Mouse (Mus musculus) forebrain, embryonic 12.5 days (tissue): ENCODE measurements around the gene Ltb4r2. TPM values are rescaled to one million over a fixed set of nuclear protein-coding genes. Genes with fewer than 3 reads are reported as not detected.

Experiments used
- ATAC-seq: fragments of 200-750 bp; cut with Nextera tagmentation; 2 replicates; pipeline ENCODE4 v1.8.0; 2017; ENCODE audit warnings: moderate TSS enrichment; ENCODE audit not compliant: low FRiP score
- H3K27ac ChIP-seq: fragments of 300-500 bp; sonication (generic); 2 replicates; pipeline ENCODE4 v1.5.1; 2016; ENCODE audit warnings: mild to moderate bottlenecking
- H3K27me3 ChIP-seq: fragments of 300-500 bp; sonication (generic); 2 replicates; pipeline ENCODE4 v1.6.1; 2016; ENCODE audit warnings: mild to moderate bottlenecking
- H3K36me3 ChIP-seq: fragments of 300-500 bp; sonication (generic); replicated peaks from 2 replicates; pipeline ENCODE4 v1.6.1; 2016; ENCODE audit warnings: mild to moderate bottlenecking
- H3K4me1 ChIP-seq: fragments of 300-500 bp; sonication (generic); 2 replicates; pipeline ENCODE4 v1.6.1; 2016
- H3K4me2 ChIP-seq: fragments of 300-500 bp; sonication (generic); 2 replicates; pipeline ENCODE4 v1.6.1; 2016; ENCODE audit warnings: mild to moderate bottlenecking, moderate library complexity
- H3K4me3 ChIP-seq: fragments of 300-500 bp; sonication (generic); replicated peaks from 2 replicates; pipeline ENCODE4 v1.5.1; 2016; ENCODE audit warnings: mild to moderate bottlenecking
- H3K9ac ChIP-seq: fragments of 300-500 bp; sonication (generic); 2 replicates; pipeline ENCODE4 v1.6.1; 2016; ENCODE audit warnings: mild to moderate bottlenecking
- H3K9me3 ChIP-seq: fragments of 300-500 bp; sonication (generic); 2 replicates; pipeline ENCODE4 v1.6.1; 2016
- WGBS: fragments of 180-500 bp; shearing (Covaris S2); methylation state at CpG from one replicate; pipeline ENCODE4 v1.1.7; 2016; 5-methylcytosine and 5-hydroxymethylcytosine counted together
- polyA plus RNA-seq: library from polyadenylated mRNA; unstranded; fragments of >200 nt; fragmentation: Nextera tagmentation; extraction: Ambion mirVana; gene quantifications from 2 replicates; pipeline ENCODE4 v1.2.1, GENCODE M21; 2016

Gene Ltb4r2
- polyA plus RNA-seq, 1 experiment from 2014 or later = 0.20 TPM

DNA sequence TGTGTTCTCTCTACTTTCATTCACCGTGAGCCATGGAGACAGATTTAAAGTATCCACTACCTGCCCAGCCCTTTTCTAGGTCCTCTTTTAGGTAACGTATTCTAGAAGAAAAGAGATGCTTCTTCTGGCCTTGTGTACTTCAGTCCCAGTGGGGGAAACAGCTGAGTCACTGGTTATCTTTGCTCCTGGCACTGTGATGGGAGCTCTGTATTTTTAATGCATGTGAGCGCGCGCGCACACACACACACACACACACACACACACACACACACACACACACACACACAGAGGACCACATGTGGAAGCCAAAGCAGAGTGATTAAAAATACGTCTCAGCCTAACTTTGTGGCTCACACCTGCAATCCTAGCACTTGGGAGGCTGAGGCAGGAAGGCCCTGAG lies 37.8 kb upstream of the Ltb4r2 start:
- WGBS = 92% methylated on average over 7 of the region's 7 CpGs
- H3K4me1 ChIP-seq = peaks cover 8% of the 10 kb centered on the region
- no peaks in the 10 kb centered on the region for H3K27me3 ChIP-seq
- H3K9me3 ChIP-seq = no peaks in the 10 kb centered on the region
- H3K36me3 ChIP-seq = peaks cover 5% of the 10 kb centered on the region
- H3K27ac ChIP-seq = no peak overlapping the region
- H3K9ac ChIP-seq = no peak overlapping the region
- no peak overlapping the region for H3K4me3 ChIP-seq
- ATAC-seq = no peak
- no peak overlapping the region for H3K4me2 ChIP-seq

DNA sequence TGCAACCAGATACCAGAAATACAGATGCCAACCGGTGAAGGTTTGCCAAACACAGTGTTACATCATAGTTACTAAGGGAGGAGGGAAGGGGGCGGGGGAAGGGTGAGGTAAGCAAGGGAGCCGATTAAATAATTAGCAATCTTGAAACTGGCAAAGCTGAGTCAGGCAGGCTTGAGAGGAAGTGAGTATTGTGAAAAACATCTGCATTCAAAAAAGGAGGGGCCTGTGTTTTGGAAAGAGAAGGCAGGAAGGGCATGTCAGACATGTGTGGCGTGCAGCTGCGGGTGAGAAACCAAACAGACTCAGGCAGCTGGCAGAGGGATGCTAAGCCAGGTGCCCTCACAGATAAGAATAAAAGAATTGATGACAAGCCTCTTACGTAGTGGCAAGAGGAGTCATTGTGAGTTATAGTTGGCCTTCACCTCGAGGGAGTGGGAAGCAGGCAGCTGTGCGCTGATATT lies 36.8 kb upstream of the Ltb4r2 start:
- Histone ChIP-seq H3K9me3 (no peaks in the 10 kb centered on the region), H3K27me3 (no peaks in the 10 kb centered on the region), H3K4me3 (no peak overlapping the region), H3K36me3 (no peaks in the 10 kb centered on the region), H3K9ac (no peak overlapping the region), H3K27ac (no peak overlapping the region), H3K4me2 (no peak overlapping the region), H3K4me1 (peaks cover 8% of the 10 kb centered on the region)
- no peak for ATAC-seq
- 69% methylated on average over 8 of the region's 8 CpGs for WGBS

DNA sequence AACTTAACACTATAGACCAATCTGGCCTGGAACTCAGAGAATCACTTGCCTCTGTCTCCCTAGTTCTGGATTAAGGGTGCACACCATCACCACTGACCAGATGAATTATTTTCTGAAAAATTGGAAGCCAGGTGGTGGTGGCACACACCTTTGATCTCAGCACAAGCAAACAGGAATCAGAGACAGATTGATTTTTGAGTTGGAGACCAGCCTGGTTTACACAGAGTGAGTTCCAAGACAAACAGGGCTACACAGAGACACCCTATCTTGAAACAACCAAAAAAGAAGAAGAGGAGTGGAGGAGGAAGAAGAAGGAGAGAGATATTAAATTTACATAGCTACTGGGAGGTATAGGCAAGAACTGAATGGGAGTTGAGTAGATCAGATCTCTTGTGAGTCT lies 35.0 kb upstream of the Ltb4r2 start:
- Histone ChIP-seq H3K27me3 (no peaks in the 10 kb centered on the region), H3K27ac (no peak overlapping the region), H3K4me1 (peaks cover 3% of the 10 kb centered on the region), H3K9me3 (no peaks in the 10 kb centered on the region), H3K36me3 (no peaks in the 10 kb centered on the region), H3K9ac (no peak overlapping the region), H3K4me2 (no peak overlapping the region), H3K4me3 (no peak overlapping the region)
- no peak for ATAC-seq

DNA sequence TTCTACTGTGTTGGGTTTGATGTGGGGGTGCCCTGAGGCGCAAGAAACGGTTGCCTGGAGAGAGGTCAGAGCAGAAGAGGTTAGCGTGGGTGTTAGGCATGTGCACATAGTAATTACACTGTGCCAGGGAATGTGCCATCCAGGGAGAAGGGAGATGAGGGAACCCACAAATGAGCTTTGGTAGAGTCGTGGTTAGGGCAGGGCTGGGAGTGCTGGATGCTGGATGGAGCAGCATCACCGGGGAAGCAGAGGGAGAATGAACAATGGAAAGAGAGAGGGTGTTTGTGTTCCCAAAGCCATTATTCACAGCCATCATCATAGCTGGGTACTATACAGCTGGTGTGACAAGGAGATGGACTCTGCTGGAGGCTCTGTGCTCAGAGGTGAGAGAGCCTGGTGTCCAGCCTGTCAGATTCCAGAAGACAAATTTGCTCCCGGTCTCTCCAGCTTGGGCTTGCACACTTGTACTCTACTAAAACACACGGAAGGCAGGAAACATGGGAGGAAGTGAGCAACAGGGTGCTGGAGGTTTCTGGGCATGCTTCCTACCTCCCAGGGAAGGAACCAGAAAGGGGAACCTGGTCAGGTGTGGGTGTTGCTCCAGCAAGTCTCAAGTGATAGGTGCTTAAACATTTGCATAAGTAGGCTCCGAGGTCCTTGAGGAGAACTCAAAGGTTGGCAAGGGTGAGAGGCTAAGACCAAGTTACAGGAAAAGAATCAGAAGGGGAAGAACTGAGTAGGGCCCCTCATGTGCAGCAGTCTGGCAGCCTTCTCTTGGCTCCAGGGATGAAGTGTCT lies 33.1 kb upstream of the Ltb4r2 start:
- WGBS = 75% methylated on average over 8 of the region's 8 CpGs
- H3K9me3 ChIP-seq = no peaks in the 10 kb centered on the region
- no peak overlapping the region for H3K9ac ChIP-seq
- no peak overlapping the region for H3K4me2 ChIP-seq
- H3K27me3 ChIP-seq = no peaks in the 10 kb centered on the region
- no peaks in the 10 kb centered on the region for H3K4me1 ChIP-seq
- ATAC-seq = no peak
- no peak overlapping the region for H3K27ac ChIP-seq
- H3K4me3 ChIP-seq = no peak overlapping the region
- no peaks in the 10 kb centered on the region for H3K36me3 ChIP-seq

DNA sequence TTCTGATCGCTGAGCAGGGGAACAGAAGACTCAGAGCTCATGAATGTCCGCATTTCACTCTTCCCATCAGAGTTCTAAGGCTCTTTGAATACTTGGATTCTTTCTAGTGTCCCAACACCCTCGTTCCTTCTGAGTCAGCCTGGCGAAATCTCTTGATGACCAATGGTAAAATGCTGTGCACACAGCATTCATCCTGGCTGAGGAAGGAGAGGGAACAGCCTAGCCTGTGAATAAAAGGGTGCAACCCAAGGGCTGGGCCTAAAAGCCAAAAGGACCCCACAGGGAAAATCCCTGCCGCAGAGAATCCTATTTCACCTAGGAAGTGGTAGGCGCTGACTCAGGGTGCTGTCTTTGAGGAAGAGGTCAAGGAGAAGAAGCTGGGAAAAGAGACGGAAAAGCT lies 31.1 kb upstream of the Ltb4r2 start:
- no peak for ATAC-seq
- Histone ChIP-seq H3K9me3 (no peaks in the 10 kb centered on the region), H3K9ac (no peak overlapping the region), H3K36me3 (no peaks in the 10 kb centered on the region), H3K27ac (no peak overlapping the region), H3K4me3 (no peak overlapping the region), H3K27me3 (no peaks in the 10 kb centered on the region), H3K4me1 (no peaks in the 10 kb centered on the region), H3K4me2 (no peak overlapping the region)
- WGBS = 80% methylated on average over 7 of the region's 7 CpGs

DNA sequence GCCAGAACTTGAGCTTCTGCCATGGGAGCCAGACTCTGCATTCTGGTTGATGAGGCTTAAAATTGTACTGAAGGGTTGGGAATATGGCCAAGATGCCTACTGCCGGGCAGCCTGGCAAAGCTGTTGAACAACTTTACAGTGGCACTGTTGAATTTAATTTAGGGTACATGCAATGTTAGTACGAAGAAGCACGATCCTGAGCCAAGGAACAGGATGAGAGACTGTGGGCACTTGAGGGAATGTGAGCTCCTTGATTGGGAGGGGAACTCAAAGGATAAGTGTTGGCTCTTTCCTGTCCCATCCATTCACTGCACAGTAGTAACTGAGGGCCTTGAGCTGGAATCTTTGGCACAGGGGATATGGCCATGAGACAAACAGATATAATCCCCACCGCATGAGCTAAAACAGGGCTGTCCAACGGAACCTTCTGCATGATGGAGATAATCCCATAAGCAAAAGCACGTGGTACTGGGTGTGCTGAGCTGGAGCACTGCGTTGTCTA lies 30.6 kb upstream of the Ltb4r2 start:
- no peaks in the 10 kb centered on the region for H3K36me3 ChIP-seq
- H3K27me3 ChIP-seq = no peaks in the 10 kb centered on the region
- no peak overlapping the region for H3K4me2 ChIP-seq
- no peak for ATAC-seq
- no peak overlapping the region for H3K9ac ChIP-seq
- no peaks in the 10 kb centered on the region for H3K9me3 ChIP-seq
- no peaks in the 10 kb centered on the region for H3K4me1 ChIP-seq
- H3K4me3 ChIP-seq = no peak overlapping the region
- H3K27ac ChIP-seq = no peak overlapping the region
- WGBS = 84% methylated on average over 7 of the region's 7 CpGs

DNA sequence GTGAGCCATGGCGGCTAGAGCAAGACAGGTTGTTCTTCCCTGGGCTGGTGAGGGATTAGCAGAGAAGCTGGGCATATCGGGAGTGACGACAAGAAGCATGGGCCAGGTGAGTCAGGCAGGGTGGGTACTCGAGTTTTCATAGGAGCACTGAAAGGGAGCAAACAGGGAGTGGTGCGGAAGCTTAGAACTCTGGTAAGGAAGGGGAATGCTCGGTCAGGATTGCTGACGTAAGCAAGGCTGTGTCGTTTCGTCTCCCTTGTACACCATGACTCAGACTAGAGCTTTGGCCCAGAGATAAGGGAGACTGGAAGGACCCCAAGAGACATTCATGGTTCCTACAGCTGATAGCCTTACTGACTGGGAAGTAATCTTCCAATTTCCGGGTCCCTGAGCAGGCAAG lies 27.3 kb upstream of the Ltb4r2 start:
- Histone ChIP-seq H3K4me2 (no peak overlapping the region), H3K4me1 (no peaks in the 10 kb centered on the region), H3K9me3 (no peaks in the 10 kb centered on the region), H3K4me3 (no peak overlapping the region), H3K27me3 (no peaks in the 10 kb centered on the region), H3K9ac (no peak overlapping the region), H3K27ac (no peak overlapping the region), H3K36me3 (peaks cover 11% of the 10 kb centered on the region)
- 77% methylated on average over 10 of the region's 10 CpGs for WGBS
- no peak for ATAC-seq

DNA sequence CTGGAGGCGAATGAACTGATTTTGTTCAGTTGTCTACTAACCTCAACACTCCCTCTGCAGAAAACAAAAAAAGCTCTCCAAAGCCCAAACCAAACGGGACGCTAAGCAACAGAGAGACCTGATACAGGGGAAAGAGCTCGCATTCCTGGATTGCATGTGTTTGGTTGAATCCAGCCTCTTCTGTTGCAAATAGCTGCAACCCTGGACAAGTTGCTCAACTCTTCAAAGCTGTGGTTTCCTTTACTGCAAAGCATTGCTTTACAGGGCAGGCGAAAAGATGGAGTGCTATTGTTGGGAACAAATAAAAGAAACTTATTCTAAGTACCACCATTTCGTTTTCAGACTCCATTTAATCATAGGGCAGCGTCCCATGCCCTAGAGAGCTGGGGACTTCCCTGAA lies 26.4 kb upstream of the Ltb4r2 start:
- H3K4me2 ChIP-seq = no peak overlapping the region
- WGBS = 62% methylated on average over 7 of the region's 7 CpGs
- no peak overlapping the region for H3K9ac ChIP-seq
- no peak overlapping the region for H3K27ac ChIP-seq
- H3K27me3 ChIP-seq = no peaks in the 10 kb centered on the region
- ATAC-seq = no peak
- H3K4me1 ChIP-seq = no peaks in the 10 kb centered on the region
- H3K9me3 ChIP-seq = no peaks in the 10 kb centered on the region
- H3K36me3 ChIP-seq = peaks cover 17% of the 10 kb centered on the region
- H3K4me3 ChIP-seq = no peak overlapping the region

DNA sequence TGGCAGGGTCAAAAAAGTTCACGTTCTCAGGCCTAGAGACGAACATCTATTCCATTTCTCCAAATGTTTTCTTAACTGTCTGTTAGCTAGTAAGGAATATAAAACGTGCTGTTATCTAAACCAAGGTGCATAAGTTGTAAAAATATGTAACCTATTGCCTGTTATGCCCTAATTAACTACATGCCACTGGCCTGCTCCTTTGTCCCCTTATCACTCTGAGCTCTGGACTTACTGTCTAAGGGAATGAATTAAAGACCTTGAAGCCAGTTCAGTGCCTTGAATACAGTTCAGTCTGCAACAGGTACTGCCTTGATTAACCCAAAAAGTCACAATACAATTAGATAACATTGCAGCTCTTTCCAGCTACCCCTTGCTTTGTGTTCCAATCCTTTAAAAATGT lies 25.9 kb upstream of the Ltb4r2 start:
- ATAC-seq = no peak
- no peaks in the 10 kb centered on the region for H3K9me3 ChIP-seq
- WGBS = 75% methylated on average over 3 of the region's 3 CpGs
- no peak overlapping the region for H3K4me3 ChIP-seq
- no peak overlapping the region for H3K4me2 ChIP-seq
- H3K4me1 ChIP-seq = no peaks in the 10 kb centered on the region
- H3K9ac ChIP-seq = no peak overlapping the region
- no peak overlapping the region for H3K27ac ChIP-seq
- H3K27me3 ChIP-seq = no peaks in the 10 kb centered on the region
- peaks cover 22% of the 10 kb centered on the region for H3K36me3 ChIP-seq

DNA sequence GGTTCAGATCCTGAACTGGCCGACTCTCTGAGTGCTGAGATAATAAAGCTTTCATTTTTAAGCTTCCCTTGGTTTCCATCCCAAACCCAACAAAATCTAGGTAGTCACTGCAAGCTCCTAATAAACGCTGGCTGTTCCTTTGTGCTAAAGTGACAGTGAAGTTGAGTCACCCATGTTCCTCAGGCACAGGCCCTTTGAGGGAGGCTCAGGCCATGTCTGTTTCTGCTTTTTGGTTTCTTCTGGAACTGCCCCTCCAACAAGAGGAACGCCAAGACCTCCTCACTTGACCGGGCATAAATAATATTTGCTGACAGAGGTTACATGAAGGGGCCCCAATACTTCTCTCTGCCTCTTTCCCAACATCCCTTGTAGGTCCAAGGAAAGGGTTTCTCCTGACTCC lies 25.5 kb upstream of the Ltb4r2 start:
- H3K9me3 ChIP-seq = no peaks in the 10 kb centered on the region
- WGBS = 84% methylated on average over 4 of the region's 4 CpGs
- H3K27ac ChIP-seq = no peak overlapping the region

DNA sequence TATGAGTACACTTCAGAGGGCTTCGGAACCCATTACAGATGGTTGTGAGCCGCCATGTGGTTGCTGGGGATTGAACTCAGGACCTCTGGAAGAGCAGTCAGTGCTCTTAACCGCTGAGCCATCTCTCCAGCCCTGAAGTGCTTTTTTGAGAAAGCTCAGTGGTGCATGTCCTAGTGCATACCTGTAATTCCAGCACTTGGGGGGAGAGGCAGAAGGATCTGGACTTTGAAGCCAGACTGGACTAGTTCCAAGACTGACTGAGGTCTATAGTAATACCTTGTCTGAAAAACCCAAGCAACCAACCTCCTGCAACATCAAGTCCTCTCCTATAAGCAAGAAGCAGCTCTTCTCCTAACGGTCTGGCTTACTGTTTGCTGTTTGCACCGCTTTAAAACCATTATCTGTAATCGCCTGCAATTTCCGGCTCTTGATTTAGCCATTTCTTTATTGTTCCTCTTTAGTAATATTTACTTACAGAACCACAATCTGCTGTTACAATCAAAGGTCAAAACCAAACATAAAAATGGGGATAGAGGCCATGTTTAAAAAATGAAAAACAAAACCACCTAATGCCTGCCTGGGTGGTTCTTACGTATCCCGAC lies 24.0 kb upstream of the Ltb4r2 start:
- WGBS = 90% methylated on average over 9 of the region's 9 CpGs
- H3K4me1 ChIP-seq = no peaks in the 10 kb centered on the region
- no peaks in the 10 kb centered on the region for H3K27me3 ChIP-seq
- H3K27ac ChIP-seq = no peak overlapping the region
- H3K4me3 ChIP-seq = no peak overlapping the region
- H3K9ac ChIP-seq = no peak overlapping the region
- H3K36me3 ChIP-seq = peaks cover 32% of the 10 kb centered on the region
- H3K4me2 ChIP-seq = no peak overlapping the region
- no peaks in the 10 kb centered on the region for H3K9me3 ChIP-seq
- ATAC-seq = no peak

More for the DNA sequence above, 25.5 kb upstream of the Ltb4r2 start:
- Histone ChIP-seq H3K4me1 (no peaks in the 10 kb centered on the region), H3K4me3 (no peak overlapping the region), H3K4me2 (no peak overlapping the region), H3K9ac (no peak overlapping the region), H3K27me3 (no peaks in the 10 kb centered on the region), H3K36me3 (peaks cover 26% of the 10 kb centered on the region)
- no peak for ATAC-seq

DNA sequence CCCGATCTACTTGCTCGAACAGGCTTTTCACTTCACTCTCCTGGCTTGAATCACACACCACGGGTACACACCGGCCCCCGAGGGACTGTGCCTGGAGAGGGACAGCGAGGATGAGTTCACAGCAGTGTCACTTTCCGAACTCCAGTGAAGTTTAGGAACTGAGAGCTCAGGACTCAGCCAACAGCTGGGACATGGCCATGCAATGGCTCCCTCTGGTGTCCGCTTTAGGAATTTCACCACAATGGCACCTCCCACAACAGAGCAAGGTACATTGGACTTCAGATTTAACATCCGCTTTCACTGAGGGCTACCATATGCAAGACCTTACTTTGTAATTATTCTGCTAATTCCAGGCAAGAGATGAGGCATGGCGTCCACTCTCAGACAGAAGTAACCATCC lies 17.5 kb upstream of the Ltb4r2 start:
- H3K36me3 ChIP-seq = peaks cover 24% of the 10 kb centered on the region
- H3K27ac ChIP-seq = no peak overlapping the region
- ATAC-seq = peak; percentile 70
- no peaks in the 10 kb centered on the region for H3K9me3 ChIP-seq
- peaks cover 33% of the 10 kb centered on the region for H3K4me1 ChIP-seq
- peak overlapping the region; percentile 30 for H3K4me2 ChIP-seq
- H3K9ac ChIP-seq = no peak overlapping the region
- no peaks in the 10 kb centered on the region for H3K27me3 ChIP-seq
- H3K4me3 ChIP-seq = no peak overlapping the region
- 19% methylated on average over 10 of the region's 10 CpGs for WGBS
